Mouse (Mus musculus): ENCODE data around the gene Fen1.

DNA sequence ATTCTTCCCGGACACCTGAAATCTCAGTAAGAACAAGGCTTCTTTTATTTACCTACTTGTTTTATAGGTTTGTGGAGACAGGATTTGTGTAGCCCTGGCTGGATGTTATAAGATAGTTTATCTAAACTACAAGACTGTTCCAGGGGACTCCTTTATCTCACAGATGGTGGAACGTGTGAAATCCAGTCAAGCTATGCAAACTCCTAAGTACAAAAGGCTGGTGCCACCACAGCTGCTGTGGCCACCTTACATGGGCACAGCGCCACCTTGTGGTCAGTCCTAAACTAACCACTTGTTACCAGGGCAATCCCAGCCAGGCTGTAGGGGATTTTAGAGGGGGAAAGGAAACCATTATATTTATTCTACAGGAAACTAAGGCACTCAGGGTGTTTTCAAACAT lies 5.2 kb downstream of the Fen1 start:
- TF ChIP-seq POLR2A (IDR thresholded peaks at IDR 0.05; ENCODE audit: low read depth, low read length) (no peak), CTCF (conservative IDR thresholded peaks at IDR 0.05; ENCODE audit: insufficient read depth, insufficient read length, low read depth, low read length) (peak; percentile 98)
